Mouse (Mus musculus) naive thymus-derived CD4-positive, alpha-beta T cell, adult 2 months (primary cell): ENCODE results near the gene Ecm2.

Experiments
- DNase-seq: peaks from one replicate; pipeline ENCODE4 v3.0.0-alpha.2; 2011; ENCODE audit warnings: low read depth

Gene Ecm2

DNA sequence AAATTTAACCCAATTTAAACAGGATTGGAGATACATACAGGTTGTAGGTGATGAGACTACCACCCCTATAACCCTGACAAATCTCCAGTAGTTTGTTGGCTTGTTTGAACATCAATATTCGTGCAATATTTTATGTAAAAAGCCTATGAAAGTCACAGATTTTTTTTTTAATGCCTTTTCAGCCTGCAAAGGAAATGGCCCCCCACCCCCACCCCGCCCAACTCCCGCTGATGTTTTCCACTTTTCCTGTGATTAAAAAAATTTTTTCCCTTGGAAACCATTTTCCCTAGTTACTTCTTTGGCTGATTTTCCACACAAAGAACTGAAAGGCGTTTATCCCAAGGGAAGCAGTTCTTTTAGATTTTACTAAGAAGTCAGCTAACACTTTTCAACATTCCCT, at the start of gene Ecm2:
Ecm2 (plus strand) TSS at position 301 of the 400 bp plus-strand sequence.
- no peak for DNase-seq

GRCm38 (mm10) chr13:49460276-49460675, 44.3 kb upstream of the Ecm2 start:
- no peak for DNase-seq

DNA sequence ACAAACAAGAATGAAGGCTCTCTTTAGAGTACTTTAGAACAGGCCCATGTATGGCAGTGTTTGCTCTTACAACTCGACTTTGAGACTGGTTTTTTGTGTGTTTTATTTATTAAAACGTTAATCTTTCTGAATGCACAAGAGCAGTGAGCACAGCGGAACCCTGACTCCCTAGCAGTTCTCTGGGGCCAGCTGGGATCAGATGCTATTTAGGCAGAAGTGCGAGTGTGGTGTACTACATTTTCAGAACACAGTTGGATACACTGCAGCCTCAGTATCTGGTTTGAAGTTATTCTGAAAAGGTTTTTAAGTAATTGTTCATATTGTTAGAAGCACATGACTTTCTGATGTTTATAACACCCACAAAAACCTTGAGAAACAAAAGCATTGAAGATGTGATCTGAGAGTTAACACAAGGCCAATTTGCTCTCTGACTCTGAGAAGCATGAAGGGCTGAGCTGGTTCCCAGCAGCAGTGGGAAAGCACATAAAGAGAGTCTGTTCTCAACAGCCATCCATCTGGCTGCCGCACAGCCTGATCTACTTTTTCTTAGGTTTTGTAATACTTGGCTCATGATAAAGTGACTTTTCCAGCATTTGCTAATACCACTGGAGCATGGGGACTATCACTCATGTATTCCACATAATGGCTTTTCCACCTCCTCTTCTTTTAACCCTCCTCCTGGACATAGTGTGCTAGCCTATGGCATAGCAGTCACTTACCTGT, 43.8 kb upstream of the Ecm2 start:
- no peak for DNase-seq

DNA sequence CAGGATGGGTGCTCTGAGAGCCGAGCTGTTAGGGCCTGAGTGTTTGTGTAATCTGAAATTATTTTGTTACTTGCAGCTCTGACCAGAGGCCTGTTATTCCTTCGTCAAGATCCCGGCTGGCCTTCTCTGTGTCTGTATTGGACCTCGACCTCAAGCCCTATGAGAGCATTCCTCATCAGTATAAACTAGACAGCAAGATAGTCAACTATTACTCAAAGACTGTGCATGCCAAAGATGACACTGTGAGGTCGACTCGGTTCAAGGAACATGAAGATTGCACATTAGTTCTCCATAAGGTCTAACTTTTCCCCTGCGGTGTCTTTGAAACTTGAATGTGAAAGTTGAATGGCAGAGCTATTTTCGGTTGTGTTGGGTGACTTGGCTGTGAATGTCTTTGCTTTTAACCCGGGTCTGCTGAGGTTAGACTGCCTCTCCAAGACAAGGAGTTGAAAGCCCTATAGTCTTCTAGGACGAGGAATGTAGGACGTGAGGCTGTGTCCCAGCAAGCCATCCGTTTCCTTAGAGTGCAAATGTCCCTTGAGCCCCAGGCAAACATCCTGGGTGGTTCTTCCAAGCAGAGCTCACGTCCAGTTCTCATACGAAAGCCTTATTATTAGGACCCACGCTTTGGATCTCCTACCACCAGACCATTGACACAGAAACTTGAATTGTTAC, 43.0 kb upstream of the Ecm2 start:
- DNase-seq: no peak

DNA sequence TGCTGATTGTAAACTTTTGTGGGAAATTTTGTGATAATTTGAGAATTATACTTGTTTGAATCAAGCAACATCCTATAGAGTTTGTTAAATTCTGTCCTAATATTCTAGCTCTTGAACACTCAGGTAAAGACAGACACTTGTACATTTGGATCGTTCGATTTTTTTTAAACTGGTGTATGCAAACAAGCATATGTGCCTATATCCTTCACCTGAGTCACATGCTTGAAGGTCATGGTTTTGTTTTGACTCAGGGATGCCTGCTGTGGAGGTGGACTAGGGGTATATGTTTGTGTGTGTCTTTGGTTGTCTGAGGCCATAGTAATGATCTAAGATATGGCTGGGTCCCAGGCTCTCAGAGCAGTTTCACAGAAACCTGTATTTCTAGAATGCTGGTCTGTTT, 41.7 kb upstream of the Ecm2 start:
- DNase-seq: no peak

GRCm38 (mm10) chr13:49465875-49466274, 38.7 kb upstream of the Ecm2 start:
- no peak for DNase-seq

GRCm38 (mm10) chr13:49466393-49467075, 38.1 kb upstream of the Ecm2 start:
- DNase-seq: no peak

GRCm38 (mm10) chr13:49467585-49467984, 37.0 kb upstream of the Ecm2 start:
- DNase-seq: no peak

DNA sequence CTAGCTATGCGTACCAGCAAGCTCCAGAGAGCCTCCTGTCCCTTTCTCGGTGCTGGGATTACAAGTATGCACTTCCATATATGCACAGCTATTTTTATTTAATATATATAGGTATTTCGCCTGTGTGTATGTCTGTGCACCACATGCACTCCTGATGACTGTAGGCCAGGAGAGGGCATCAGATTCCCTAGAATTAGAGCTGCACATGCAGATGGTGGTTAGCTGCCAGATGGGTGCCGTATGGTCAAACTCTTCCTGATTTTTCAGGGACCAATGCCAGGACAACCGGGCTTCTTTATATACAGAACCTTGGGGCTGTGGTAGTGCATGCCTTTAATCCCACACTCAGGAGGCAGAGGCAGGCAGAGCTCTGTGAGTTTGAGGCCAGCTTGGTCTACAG, 35.6 kb upstream of the Ecm2 start:
- DNase-seq: no peak

GRCm38 (mm10) chr13:49470319-49470718, 34.3 kb upstream of the Ecm2 start:
- DNase-seq: no peak

- DNase-seq: no peak
Measured at GRCm38 (mm10) chr13:49470806-49471205, 33.8 kb upstream of the Ecm2 start.

DNA sequence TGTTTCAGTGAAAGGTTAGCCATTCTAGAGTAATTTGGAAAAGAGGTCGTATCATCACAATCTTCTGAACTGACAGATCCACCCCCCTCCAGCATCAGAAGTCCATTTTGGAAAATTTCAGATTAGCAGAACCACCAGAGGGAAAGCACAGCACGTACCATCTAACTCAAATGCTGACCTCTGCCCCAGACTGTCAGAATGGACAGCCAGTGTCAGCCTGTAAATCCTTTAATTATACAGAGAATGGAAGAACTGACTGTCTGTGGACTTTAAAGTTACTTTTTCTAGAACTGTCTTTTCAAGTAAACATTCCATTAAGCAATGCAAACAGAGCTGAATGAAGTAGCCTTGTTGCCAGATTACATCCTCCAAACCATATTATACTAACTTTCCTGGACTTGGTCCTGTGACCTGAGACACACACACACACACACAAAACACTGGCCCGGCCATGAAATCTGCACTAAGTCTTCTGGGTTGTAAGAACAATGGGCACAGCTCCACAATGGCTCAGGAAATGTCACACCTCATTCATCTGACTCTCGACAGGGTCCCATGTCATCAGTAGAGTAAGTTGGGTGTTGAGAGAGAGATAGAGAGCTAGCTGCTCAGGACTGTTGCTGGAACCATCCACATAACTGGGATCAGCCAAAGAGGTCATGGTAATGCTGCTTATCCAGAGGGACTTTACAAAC, 32.5 kb upstream of the Ecm2 start:
- DNase-seq: no peak

GRCm38 (mm10) chr13:49472676-49473005, 32.0 kb upstream of the Ecm2 start:
- no peak for DNase-seq

GRCm38 (mm10) chr13:49477887-49478286, 26.7 kb upstream of the Ecm2 start:
- no peak for DNase-seq

DNA sequence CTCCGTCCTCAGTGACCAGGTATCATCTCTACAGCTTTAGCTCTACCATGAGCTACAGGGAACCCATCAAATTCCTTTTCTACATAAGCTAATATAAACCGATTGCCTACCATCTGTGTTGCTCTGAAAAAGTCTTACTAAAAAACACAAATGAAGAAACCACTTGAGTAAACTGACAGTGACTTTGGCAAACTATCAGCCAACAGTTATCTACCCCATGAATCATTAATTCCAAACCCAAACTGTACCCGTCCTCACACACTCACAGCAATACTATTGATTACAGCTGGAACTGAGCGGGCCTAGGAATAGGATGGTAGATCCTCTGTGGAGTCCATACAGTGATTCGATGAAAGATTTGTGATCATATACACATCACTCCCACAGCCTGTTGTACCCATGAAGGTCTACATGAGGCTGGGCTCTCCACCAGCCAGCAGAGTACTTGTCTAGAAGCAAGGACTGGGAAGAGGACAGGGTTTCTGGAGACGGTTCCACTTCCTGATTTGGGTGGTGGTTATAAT, 25.7 kb upstream of the Ecm2 start:
- DNase-seq: no peak

GRCm38 (mm10) chr13:49479399-49479798, 25.2 kb upstream of the Ecm2 start:
- DNase-seq: no peak

DNA sequence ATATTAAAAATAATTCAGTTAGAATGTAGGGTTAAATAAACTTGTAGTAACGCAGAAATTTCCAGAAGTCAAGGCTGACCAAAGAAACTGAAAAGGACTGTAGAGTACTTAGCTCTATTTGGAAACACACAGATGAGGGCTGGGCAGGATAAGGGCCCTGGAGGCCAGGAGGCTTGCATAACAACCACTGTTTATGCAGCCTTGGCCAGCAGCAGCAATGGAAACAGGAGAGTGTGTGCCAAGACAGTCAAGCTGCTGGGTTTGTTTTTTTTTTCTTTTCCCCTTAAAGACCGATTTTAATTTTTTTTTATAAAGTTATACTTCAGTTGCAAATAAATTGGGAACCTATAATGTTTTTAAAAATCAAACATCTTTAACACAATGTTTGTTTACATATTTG, 24.6 kb upstream of the Ecm2 start:
- no peak for DNase-seq

DNA sequence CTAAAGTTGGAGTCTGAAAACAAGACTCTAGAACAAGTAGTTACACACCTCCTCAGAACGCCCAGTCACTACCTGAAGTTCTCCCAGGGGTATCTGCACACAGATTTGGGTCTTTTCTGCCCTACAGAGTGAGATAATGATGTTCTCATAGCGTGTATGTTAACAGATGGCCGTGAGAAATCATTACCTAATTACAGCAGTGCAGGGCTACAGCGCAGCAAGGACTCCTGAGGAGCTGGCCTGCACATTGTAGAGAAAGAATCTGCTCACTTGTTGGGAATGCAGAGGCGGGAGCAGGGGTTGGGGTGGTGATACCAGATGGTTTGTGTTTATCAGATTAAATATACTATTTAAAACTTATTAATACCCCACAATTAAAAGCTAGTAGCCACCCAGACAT, 24.1 kb upstream of the Ecm2 start:
- no peak for DNase-seq

- no peak for DNase-seq
Measured at GRCm38 (mm10) chr13:49485388-49485787, 19.2 kb upstream of the Ecm2 start.

GRCm38 (mm10) chr13:49492376-49493368, 11.9 kb upstream of the Ecm2 start, which contains the start of gene Tes3-ps:
Gene Tes3-ps, plus strand, starts transcription at chr13:49493318.
- DNase-seq: no peak

DNA sequence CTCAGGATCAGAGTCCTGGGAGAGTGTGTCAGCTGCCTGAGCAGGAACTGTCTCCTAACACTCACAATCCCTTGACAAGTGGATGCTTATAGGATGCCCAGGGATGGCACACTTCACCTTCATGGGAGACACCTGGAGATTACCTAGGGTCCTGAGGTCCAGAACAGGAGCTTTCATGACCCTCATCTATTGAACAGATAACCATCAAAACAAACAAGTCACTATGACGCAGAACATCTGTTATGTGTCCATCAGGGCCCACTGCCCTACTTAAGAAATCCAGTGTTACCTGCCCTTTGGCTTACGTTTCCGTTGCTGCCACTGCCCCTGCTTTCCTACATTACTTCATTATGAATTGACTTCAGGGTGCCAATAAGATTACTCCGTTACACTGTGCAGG, 1.2 kb downstream of the Ecm2 start:
- no peak for DNase-seq
